Mouse (Mus musculus): ENCODE data around the gene Wfdc17. TPM values are rescaled to one million over a fixed set of nuclear protein-coding genes. Genes with fewer than 3 reads are reported as not detected.

Gene Wfdc17
- total RNA-seq (2021): 0.88 TPM in 1 of 2 replicates, not detected in the other
- long read RNA-seq, partial matches to known transcripts: 0 of 2 reads
- long read RNA-seq, other reads (novel, unspliced or antisense): 0 of 2 reads

- DNase-seq: no peak
These were observed at the start of gene Wfdc17 for GRCm38 (mm10) chr11:83703705-83704104. Wfdc17 (plus strand) TSS chr11:83703991.

GRCm38 (mm10) chr11:83654606-83655005 lies 49.2 kb upstream of the Wfdc17 start:
- no peak for DNase-seq

- DNase-seq: no peak
These were observed 46.3 kb upstream of the Wfdc17 start for GRCm38 (mm10) chr11:83657508-83657907.

- no peak for DNase-seq
These were observed 45.0 kb upstream of the Wfdc17 start for GRCm38 (mm10) chr11:83658797-83659196.

GRCm38 (mm10) chr11:83662204-83662603 lies 41.6 kb upstream of the Wfdc17 start, which contains the start of gene Ccl4:
Ccl4 (plus strand) TSS chr11:83662584.
- no peak for DNase-seq

- no peak for DNase-seq
These were observed 40.3 kb upstream of the Wfdc17 start for GRCm38 (mm10) chr11:83663532-83663931.

GRCm38 (mm10) chr11:83671743-83672142 lies 32.0 kb upstream of the Wfdc17 start:
- no peak for DNase-seq

- DNase-seq: no peak
These were observed 28.1 kb upstream of the Wfdc17 start for GRCm38 (mm10) chr11:83675665-83676064.

GRCm38 (mm10) chr11:83689918-83690317 lies 13.9 kb upstream of the Wfdc17 start:
- DNase-seq: no peak

GRCm38 (mm10) chr11:83692008-83692407 lies 11.8 kb upstream of the Wfdc17 start:
- DNase-seq: no peak

GRCm38 (mm10) chr11:83708715-83709114 lies 4.9 kb downstream of the Wfdc17 start, which contains the start of gene Wfdc18:
Wfdc18 (plus strand) TSS chr11:83709015.
- DNase-seq: no peak

- no peak for DNase-seq
These were observed 5.9 kb downstream of the Wfdc17 start for GRCm38 (mm10) chr11:83709683-83710082.

GRCm38 (mm10) chr11:83712671-83713070 lies 8.9 kb downstream of the Wfdc17 start:
- no peak for DNase-seq

GRCm38 (mm10) chr11:83713925-83714324 lies 10.1 kb downstream of the Wfdc17 start:
- no peak for DNase-seq

- peak; percentile 9 for DNase-seq
These were observed 13.4 kb downstream of the Wfdc17 start for GRCm38 (mm10) chr11:83717042-83717665.

- no peak for DNase-seq
These were observed 17.0 kb downstream of the Wfdc17 start for GRCm38 (mm10) chr11:83720766-83721165.

- no peak for DNase-seq
These were observed 25.1 kb downstream of the Wfdc17 start for GRCm38 (mm10) chr11:83728757-83729432.

- DNase-seq: no peak
These were observed 27.3 kb downstream of the Wfdc17 start for GRCm38 (mm10) chr11:83731116-83731515.

- no peak for DNase-seq
These were observed 29.4 kb downstream of the Wfdc17 start for GRCm38 (mm10) chr11:83733071-83733640.

GRCm38 (mm10) chr11:83734215-83734614 lies 30.4 kb downstream of the Wfdc17 start:
- no peak for DNase-seq

- DNase-seq: no peak
These were observed 32.1 kb downstream of the Wfdc17 start for GRCm38 (mm10) chr11:83735881-83736280.

GRCm38 (mm10) chr11:83737109-83737558 lies 33.3 kb downstream of the Wfdc17 start:
- DNase-seq: no peak

GRCm38 (mm10) chr11:83739241-83739640 lies 35.5 kb downstream of the Wfdc17 start:
- DNase-seq: peak; percentile 71
